Mouse (Mus musculus): Measurements from ENCODE around the gene Nsun7.
"Not testable (repeated sequence)": the region's sequence is repeated elsewhere in the genome, so short reads cannot be mapped to it uniquely, and the experiment has no call there.

Gene Nsun7

DNA sequence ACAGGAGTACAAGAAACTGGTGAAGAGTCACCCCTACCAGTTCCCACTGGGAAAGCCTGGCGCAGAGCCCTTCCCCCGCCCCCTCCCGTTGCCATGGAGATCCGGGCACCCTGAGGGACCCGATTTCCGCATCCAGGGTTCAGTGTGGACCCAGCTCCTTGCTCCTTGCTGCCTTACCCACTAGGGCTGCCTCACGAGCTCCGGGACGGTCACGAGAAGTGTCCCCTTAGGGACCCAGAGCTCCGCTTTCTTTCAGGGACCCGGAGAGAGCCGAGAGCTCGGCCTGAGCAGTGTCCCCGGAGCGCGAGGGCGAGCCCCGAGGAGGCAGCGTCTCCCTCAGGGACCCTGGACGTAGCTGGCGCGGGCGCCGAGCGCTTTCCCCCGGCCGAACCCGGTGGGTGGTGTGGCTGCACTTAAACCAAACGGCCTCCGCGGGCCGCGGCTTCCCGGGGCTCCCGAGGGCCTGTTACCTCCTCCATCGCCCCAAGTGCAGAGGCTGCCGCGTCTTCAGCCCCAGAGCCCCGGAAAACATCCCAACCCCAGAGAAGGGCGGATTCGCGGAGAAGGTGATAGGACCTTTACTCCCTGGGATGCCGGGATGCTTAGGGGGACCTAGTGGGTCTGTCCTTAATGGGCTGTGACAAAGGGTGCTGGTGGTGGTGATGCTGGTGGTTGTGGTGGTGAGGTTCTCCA lies at the start of gene Nsun7:
TSS of gene Nsun7 (plus strand) at position 142 of the 693 bp plus-strand sequence.
- DNase-seq (ENCODE audit: low read depth) = no peak

DNA sequence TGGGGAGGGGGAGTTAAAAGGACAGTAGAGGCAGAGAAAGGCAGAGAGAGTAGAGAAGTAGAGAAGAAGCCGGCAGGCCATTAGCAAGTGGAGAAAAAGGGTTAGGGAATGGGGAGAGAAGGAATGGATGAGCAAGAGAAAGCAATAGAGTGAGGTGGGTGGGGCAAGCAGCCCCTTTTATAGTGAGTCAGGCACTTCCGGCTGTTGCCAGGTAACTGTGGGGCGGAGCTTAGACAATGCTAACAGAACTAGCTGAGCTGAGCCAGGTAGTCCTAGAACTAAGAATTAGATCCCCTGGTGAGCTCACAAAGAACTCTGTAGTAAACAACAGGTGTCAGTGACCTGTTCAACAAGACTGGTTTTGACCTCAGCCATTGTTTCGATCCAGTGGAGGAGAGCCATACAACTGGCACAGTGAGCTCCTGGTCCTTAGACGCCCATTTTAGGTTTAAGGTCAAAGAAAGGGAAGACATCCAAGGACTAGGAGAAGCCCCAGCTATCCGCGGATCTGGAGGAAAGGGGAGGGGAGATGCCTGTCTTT lies 45.2 kb upstream of the Nsun7 start:
- DNase-seq (ENCODE audit: low read depth) = no peak

DNA sequence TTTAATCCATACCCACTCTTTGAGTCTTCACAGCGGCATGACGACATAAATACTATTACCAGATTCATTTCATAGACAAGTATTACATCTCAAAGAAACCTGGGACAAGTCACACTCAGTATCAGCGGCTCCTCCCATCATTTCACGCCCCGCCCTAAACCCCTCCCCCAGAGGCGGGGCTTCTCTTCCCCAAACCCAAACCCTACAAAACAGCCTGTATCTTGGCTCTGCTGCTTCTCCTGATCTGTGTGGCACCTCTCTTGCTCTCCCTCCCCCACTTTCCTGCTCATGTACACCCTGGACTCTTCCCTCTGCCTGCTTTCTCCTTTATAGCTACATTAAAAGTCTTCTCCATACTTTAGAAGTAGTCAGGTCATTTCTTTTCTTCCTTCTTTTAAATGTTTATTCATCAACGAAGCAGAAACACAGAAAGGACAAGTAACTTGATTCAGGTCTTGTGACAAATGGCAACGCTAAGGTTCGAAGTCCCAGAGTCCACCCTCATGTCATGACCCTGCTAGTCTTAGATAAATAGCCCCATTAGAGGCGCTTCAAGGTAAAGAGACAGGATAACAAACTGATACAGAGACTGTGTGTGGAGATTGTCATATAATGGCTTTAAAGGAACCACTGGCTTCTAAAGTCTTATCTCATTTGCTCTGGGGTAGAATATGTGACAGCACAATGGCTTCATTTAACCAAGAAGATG lies 44.0 kb upstream of the Nsun7 start:
- no peak for DNase-seq (ENCODE audit: low read depth)

DNA sequence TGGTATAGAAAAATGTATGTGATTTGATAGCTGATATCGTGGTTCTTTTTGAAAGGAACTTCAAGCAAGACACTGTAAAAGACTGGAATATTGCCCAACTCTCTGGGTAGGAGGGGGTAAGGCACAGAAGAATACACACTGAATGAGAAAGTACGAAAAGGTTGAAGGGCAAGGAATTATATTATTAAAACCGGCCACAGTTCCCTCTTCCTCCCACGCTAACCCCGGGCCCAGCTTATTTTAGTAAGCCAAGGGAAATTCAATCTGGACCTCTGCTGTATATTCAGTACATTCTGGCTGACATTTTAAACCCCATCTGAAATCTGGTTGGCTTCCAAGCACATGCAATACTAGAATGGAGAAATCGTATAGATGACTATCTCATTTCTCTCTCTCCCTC lies 40.0 kb upstream of the Nsun7 start:
- peak; percentile 49 for DNase-seq (ENCODE audit: low read depth)

DNA sequence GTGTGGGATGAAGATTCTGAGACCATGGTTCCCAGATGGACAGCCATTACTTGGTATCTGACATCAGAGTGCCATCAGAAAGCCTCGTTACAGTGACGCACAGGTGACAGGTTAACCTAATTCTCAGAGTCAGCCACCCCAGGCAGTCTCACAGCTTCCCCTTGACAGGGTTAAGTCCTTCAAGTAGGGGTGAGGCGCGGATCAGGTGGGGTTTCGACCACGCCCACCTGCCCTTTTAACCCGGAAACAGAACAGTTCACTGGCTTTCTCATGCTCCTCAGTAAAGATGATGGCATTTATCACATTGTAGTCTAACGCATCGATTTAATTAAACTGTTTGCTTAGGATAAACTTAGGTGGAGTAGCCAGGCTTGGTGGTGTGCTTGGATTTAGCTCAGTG lies 39.1 kb upstream of the Nsun7 start:
- no peak for DNase-seq (ENCODE audit: low read depth)

DNA sequence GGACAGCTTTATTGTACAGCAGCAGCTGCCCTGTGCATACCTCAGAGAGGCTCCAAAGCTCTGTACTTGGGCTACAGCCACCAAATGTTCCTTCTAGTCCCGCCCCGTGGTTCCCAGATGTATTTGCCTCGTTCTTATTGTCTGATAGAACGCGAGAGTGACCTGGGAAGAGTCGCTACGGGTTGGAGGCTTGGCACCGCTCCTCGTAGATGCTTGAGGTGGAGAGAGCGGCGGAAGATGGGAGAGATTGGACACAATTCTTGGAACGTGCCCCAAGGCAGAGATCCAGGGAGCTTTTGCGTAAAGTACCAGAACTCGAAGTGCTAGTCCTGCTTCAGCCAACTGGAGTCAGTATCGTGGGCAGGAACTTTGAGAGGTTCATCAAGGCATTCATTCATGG lies 36.8 kb upstream of the Nsun7 start:
- no peak for DNase-seq (ENCODE audit: low read depth)

- DNase-seq (ENCODE audit: low read depth) = no peak
Measured at GRCm38 (mm10) chr5:66226526-66226925, 33.2 kb upstream of the Nsun7 start.

DNA sequence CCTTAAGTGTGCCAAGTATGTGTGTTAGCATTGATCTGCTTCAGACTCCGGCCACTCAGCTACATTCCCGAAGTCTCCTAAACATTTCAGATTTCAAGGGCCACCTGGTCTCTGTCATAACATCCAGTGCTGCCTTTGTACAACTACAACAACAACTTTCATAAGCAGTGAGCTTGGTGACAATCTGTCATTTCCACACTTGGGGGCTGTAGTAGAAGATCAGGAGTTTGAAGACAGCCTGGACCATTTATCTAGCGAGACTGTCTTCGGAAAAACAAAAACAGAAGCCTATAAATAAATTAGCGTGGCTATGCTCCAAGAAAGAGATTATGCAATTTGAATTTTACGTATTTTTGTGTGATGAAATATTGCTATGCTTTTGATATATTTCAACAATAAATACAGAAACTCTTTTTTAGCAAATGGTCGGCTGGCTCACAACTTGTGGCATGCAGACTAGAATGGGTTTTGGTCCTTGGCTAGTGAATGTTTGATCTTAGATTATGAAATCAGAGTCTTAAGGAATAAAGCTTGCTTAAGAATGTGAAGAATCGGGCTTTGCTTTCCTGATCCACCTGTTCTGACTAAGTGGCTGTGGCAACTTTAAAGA lies 27.9 kb upstream of the Nsun7 start:
- no peak for DNase-seq (ENCODE audit: low read depth)

DNA sequence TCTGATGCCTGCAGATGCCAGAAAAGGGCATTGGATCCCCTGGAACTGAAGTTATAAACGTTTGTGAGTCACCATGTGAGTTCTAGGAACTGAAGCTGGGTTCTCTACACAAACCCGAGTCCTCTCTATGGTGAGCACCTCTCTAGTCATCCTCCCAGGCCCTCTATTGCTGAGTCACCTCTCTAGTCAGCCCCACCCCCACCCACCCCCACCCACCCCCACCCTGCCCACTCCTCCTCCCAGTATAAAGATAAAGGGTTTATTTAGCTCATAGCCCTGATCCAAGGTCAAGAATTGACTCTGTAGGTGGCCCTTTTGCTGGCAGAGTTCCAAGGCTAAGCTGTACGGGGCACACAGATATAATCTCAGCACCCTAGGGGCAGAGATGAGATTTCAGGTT lies 27.2 kb upstream of the Nsun7 start:
- peak; percentile 77 for DNase-seq (ENCODE audit: low read depth)

- peak; percentile 63 for DNase-seq (ENCODE audit: low read depth)
Measured at GRCm38 (mm10) chr5:66241894-66242293, 17.8 kb upstream of the Nsun7 start.

DNA sequence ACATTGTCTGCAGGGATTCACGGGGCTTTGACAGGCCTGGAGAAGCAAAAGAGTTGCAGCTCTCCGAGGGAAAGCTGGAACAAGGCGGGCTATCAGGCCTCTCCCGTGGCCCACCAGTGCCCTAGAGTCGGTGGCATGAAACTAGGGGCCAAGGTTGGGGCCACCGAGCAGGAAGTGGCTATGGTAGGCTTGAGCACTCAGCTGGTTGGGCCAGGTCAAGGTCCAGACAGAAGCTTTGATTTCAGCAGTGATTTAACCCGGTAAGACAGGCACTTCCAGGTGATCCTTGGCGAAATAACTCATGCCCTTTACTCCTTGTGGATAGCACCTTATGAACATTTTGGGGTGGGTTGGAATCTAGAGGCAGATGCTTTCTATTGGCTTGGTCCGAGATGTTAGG lies 16.2 kb upstream of the Nsun7 start:
- no peak for DNase-seq (ENCODE audit: low read depth)

DNA sequence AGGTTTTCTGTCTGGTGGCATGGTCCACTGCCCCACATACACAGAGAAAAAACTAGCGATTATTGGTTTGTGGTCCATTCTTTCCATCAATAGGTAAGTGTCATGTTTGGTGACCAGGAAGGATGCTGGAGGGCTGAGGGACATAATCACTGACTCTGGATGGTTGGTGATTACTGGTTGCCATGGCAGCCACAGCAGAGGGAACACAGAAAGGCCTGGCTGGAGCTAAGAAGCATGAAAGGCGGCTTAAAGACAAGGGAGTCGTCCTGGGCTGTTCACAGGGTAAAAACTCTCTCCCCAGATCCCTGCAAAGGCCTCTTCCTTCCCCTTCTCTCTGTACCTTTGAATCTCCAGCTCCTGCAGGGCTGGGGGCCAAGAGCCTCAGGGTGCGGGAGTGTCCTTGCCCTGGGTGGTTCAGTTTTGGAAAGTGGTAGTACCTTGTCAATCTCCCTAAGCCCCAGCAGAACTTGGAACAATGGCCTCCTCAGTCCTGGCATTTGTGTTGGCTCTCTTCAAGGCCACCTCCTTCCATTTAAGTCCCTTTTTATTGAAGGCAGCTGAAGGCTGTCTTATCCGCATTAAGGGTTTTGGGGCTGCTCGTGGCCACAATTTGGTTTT lies 15.5 kb upstream of the Nsun7 start:
- DNase-seq (ENCODE audit: low read depth) = no peak

GRCm38 (mm10) chr5:66245958-66246497 lies 13.7 kb upstream of the Nsun7 start:
- peak; percentile 82 for DNase-seq (ENCODE audit: low read depth)

GRCm38 (mm10) chr5:66253219-66253618 lies 6.5 kb upstream of the Nsun7 start:
- no peak for DNase-seq (ENCODE audit: low read depth)

- no peak for DNase-seq (ENCODE audit: low read depth)
Measured at GRCm38 (mm10) chr5:66255044-66255443, 4.7 kb upstream of the Nsun7 start.

- no peak for DNase-seq (ENCODE audit: low read depth)
Measured at GRCm38 (mm10) chr5:66259000-66259399, 697 bp upstream of the Nsun7 start.

DNA sequence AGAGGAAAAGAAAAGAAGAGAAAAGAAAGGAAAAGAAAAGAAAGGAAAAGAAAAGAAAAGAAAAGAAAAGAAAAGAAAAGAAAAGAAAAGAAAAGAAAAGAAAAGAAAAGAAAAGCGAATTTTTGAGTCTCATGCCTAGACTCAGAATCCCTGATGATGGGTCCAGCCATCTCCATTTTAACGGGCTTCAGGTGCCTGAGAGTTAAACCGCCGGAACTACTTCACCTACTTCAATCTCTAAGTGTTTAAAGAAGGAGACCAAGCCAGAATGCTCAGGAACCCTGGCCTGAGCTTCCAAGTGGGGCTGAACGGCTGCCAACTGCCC lies 304 bp upstream of the Nsun7 start:
- not testable (repeated sequence) for DNase-seq (ENCODE audit: low read depth)

DNA sequence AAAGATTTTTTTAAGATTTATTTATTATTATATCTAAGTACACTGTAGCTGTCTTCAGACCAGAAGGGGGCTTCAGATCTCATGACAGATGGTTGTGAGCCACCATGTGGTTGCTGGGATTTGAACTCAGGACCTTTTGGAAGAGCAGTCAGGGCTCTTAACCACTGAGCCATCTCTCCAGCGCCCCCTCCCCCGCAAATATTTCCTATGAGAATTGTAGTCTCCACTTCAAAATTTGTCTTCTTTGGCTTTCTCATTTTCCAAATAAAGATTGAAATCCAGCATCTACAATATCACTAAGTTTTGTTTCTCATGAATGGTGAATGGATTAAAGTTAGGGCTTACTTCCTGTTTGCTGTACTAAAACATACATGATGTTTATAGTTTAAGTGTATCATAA lies 2.8 kb downstream of the Nsun7 start:
- no peak for DNase-seq (ENCODE audit: low read depth)

DNA sequence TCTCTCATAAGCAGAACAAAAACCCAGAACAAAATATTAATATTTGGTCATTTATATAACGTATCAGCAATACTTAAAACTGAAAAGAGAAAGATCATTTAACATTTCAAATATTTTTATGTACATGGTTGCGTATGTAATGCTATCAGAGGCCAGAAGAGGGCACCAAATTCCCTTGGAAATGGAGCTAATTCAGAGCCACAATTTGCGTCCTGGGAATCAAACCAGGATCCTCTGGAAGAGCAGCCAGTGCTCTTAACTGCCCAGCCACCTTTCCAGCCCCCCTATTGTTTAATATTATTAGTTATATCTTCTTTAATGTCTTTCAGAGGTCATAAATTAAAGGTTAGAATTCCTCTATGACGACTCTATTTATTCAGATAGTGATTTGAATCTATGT lies 3.7 kb downstream of the Nsun7 start:
- DNase-seq (ENCODE audit: low read depth) = peak; percentile 64

DNA sequence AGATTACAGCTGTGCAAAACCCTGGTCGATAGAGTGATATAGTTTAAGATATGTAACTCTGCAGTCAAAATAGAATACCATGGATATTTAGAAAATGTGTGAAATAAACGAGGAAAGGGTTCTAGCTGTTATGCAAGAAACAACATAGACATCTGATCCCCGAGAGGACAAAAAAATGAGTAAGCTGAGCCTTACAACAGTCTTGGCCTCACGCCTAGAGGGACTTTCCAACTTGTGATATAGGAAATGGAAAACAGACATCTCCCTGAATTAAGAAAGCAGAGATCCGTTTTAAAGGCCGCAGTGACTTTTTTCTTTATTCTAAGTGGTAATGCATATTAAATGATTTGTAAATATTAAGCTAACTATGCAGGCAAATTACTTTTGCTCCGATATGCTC lies 9.9 kb downstream of the Nsun7 start:
- peak; percentile 50 for DNase-seq (ENCODE audit: low read depth)

- no peak for DNase-seq (ENCODE audit: low read depth)
Measured at GRCm38 (mm10) chr5:66271141-66271540, 11.4 kb downstream of the Nsun7 start.

- no peak for DNase-seq (ENCODE audit: low read depth)
Measured at GRCm38 (mm10) chr5:66274417-66274816, 14.7 kb downstream of the Nsun7 start.

DNA sequence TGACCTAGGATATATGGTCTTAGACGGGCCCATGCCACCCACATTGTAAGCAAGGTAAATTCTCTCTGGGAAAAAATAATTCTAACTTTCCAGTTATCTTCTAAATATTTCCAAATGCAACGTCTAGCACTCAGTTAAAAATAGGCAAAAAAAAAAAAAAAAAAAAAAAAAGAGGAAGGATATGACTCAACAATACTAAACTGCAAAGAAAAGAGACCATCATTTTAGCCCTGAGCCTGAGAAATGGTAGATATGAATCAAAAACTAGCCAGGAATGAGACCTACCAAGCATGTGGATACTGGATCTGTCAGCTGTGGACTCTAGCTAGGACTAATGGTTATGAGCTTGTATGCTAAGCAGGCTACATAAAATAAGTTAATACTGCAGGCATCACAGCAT lies 20.0 kb downstream of the Nsun7 start:
- DNase-seq (ENCODE audit: low read depth) = peak; percentile 77

All from 416B (cell line).